Comparison of ENCODE assay signal across 21 mouse cellular contexts in genomic region chr17:87866165-87866564, GRCm38 (mm10). TPM values are rescaled to one million over a fixed set of nuclear protein-coding genes. Genes with fewer than 3 reads are reported as not detected.
DNase-seq lines count a peak whose midpoint lies in the region; ATAC-seq lines count a peak whose summit lies in the region.
"Had no signal": no experiment of that assay in that cellular context is flagged by ENCODE, and none has a peak within 500 bp of the region (broad histone marks: within the 10 kb centered on the region; RNA-seq: fewer than 3 reads in every experiment).

No protein-coding gene starts in this region.

- 18% methylated on average over 10 of the region's 10 CpGs for whole genome bisulfite sequencing in heart, embryonic 11.5 days (ENCODE audit: insufficient replicate concordance)
- WGBS in midbrain, embryonic 11.5 days = 36% methylated on average over 10 of the region's 10 CpGs

- H3K9ac ChIP-seq in heart, embryonic 11.5 days (ENCODE audit: low read depth, low read length) = no peak overlapping the region
- H3K9ac ChIP-seq in midbrain, embryonic 11.5 days (ENCODE audit: low read length) = no peak overlapping the region
- H3K9ac ChIP-seq: forebrain, postnatal 0 days had no signal

- DNase-seq in heart, adult 9 months (ENCODE audit: low spot score in 2 of 2) = no peak
- peak; percentile 11 for DNase-seq in urinary bladder, adult 2 months (ENCODE audit: low spot score)
- no peak for DNase-seq in urinary bladder, postnatal 36 days (ENCODE audit: low spot score in 2 of 2)
- peak; percentile 89 for DNase-seq in midbrain, embryonic 11.5 days (ENCODE audit: low spot score, missing footprints)
- no peak for DNase-seq in thymus, postnatal 4 days
- DNase-seq: adrenal gland, postnatal 36 days; cerebellum, postnatal 36 days; forebrain, postnatal 0 days; gastrocnemius, postnatal 25 days; kidney, postnatal 25 days; layer of hippocampus, postnatal 36 days; left cerebral cortex, postnatal 4 days; lung, adult 18-20 months; thymus, postnatal 14 days had no signal

- no peaks in the 10 kb centered on the region for H3K36me3 ChIP-seq in heart, embryonic 11.5 days (ENCODE audit: control insufficient read depth, insufficient read depth, low read length)
- no peaks in the 10 kb centered on the region for H3K36me3 ChIP-seq in midbrain, embryonic 11.5 days (ENCODE audit: control insufficient read depth, insufficient read depth, low read length)
- H3K36me3 ChIP-seq: G1E; hindbrain, embryonic 10.5 days had no signal

- no peak overlapping the region for H3K4me3 ChIP-seq in heart, embryonic 11.5 days (ENCODE audit: low read depth, low read length)
- H3K4me3 ChIP-seq in midbrain, embryonic 11.5 days (ENCODE audit: low read depth, low read length) = no peak overlapping the region
- H3K4me3 ChIP-seq: hindbrain, embryonic 10.5 days had no signal

- no peak for ATAC-seq in heart, embryonic 11.5 days (replicated peaks; ENCODE audit: insufficient number of reproducible peaks, low FRiP score, low TSS enrichment)
- peak; percentile 66 for ATAC-seq in midbrain, embryonic 11.5 days (ENCODE audit: low FRiP score)
- ATAC-seq in granulocyte monocyte progenitor cell, adult 5-6 weeks (replicated peaks; ENCODE audit: poor library complexity, severe bottlenecking) = no peak
- ATAC-seq: forebrain, postnatal 0 days; intestine, postnatal 0 days had no signal

- no peaks in the 10 kb centered on the region for H3K9me3 ChIP-seq in heart, embryonic 11.5 days (replicated peaks; ENCODE audit: control insufficient read depth, low read length)
- H3K9me3 ChIP-seq in midbrain, embryonic 11.5 days (ENCODE audit: control insufficient read depth, low read length) = no peaks in the 10 kb centered on the region
- H3K9me3 ChIP-seq: G1E; hindbrain, embryonic 10.5 days had no signal

- no peaks in the 10 kb centered on the region for H3K27me3 ChIP-seq in heart, embryonic 11.5 days (ENCODE audit: control insufficient read depth, insufficient read depth, low read length)
- H3K27me3 ChIP-seq in midbrain, embryonic 11.5 days (ENCODE audit: control insufficient read depth, insufficient read depth, low read length) = no peaks in the 10 kb centered on the region

- H3K27ac ChIP-seq in heart, embryonic 11.5 days (ENCODE audit: low read depth, low read length) = no peak overlapping the region
- no peak overlapping the region for H3K27ac ChIP-seq in midbrain, embryonic 11.5 days (ENCODE audit: low read depth, low read length)
- H3K27ac ChIP-seq: hindbrain, embryonic 10.5 days; macrophage had no signal

- peaks cover 4% of the 10 kb centered on the region; the same call in 1 of the 2 replicates for H3K4me1 ChIP-seq in heart, embryonic 11.5 days (ENCODE audit: control insufficient read depth, insufficient read depth, low read length)
- peaks cover 4% of the 10 kb centered on the region; the same call in 1 of the 2 replicates for H3K4me1 ChIP-seq in midbrain, embryonic 11.5 days (ENCODE audit: control insufficient read depth, insufficient read depth, low read length)
- H3K4me1 ChIP-seq: hindbrain, embryonic 10.5 days had no signal

- peak overlapping the region; percentile 41 for H3K4me2 ChIP-seq in heart, embryonic 11.5 days
- H3K4me2 ChIP-seq in midbrain, embryonic 11.5 days = no peak overlapping the region

RNA-seq across cellular contexts. Expression of gene Rpl36-ps4, which starts 54.6 kb away (rescaled TPM):
- polyA plus RNA-seq in heart, embryonic 11.5 days (2014; fragmentation: Nextera tagmentation; extraction: Ambion mirVana) = not detected in 2 replicates
- polyA plus RNA-seq in urinary bladder, adult 2 months (2012; rRNA removed) = not detected in 2 replicates
- not detected in 2 replicates for polyA plus RNA-seq in midbrain, embryonic 11.5 days (2014; fragmentation: Nextera tagmentation; extraction: Ambion mirVana)
- total RNA-seq in granulocyte monocyte progenitor cell, adult 5-6 weeks (2014; fragmentation: Nextera tagmentation) = not detected in 2 replicates
- total RNA-seq in granulocyte monocyte progenitor cell, adult 5-6 weeks (2017) = not detected in 2 replicates
- total RNA-seq: adrenal gland, postnatal 36 days; forebrain, postnatal 0 days; G1E; gastrocnemius, postnatal 25 days; layer of hippocampus, postnatal 36 days; left cerebral cortex, postnatal 4 days had no signal
- polyA plus RNA-seq: forebrain, postnatal 0 days; G1E; hindbrain, embryonic 10.5 days; intestine, postnatal 0 days; macrophage; stomach, embryonic 14.5 days had no signal

Comparison
In these comparisons a context has a peak if more than half of its experiments do, and no peak if none do; other contexts are left out.
1. DNase-seq: peak in urinary bladder, adult 2 months (single experiment) and midbrain, embryonic 11.5 days (single experiment); none in heart, adult 9 months (0 of 2), urinary bladder, postnatal 36 days (0 of 2) and thymus, postnatal 4 days (single experiment).